Mouse (Mus musculus) mouse embryonic stem cell (cell line): ENCODE results near the gene Nabp2.

Source experiments
- in situ Hi-C, 2 experiments: fragments of 300-500 bp; cut with MboI; formaldehyde crosslinking; loops; 1 replicate in 1 of 2; 3 replicates in 1 of 2; pipeline ENCODE4 v1.14.3; 2019 to 2020; ENCODE audit warnings: low sequenced_read_pairs in 2 of 2, low pct_unique_long_range_greater_than_20kb in 1 of 2, mixed read lengths in 1 of 2; ENCODE audit not compliant: unreplicated experiment in 1 of 2

Gene Nabp2

DNA sequence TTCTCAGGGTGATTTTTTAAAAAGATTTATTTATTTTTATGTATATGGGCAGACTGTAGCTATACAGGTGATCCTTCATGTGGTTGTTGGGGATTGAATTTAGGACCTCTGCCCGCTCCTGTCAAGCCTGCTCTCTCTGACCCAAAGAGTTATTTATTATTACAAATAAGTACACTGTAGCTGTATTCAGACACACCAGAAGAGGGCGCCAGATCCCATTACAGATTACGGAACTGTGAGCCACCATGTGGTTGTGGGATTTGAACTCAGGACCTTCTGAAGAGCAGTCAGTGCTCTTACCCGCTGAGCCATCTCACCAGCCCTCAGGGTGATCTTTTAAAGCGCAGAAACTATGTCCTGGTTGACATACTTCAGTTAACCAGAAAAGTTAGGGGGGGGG, 39.1 kb downstream of the Nabp2 start:
- in situ Hi-C loops, result no loop called here

GRCm38 (mm10) chr10:128370601-128371000, 40.7 kb downstream of the Nabp2 start:
- in situ Hi-C loops, result no loop called here

- in situ Hi-C loops, result no loop called here
Observed at GRCm38 (mm10) chr10:128370021-128370420, 41.3 kb downstream of the Nabp2 start.

DNA sequence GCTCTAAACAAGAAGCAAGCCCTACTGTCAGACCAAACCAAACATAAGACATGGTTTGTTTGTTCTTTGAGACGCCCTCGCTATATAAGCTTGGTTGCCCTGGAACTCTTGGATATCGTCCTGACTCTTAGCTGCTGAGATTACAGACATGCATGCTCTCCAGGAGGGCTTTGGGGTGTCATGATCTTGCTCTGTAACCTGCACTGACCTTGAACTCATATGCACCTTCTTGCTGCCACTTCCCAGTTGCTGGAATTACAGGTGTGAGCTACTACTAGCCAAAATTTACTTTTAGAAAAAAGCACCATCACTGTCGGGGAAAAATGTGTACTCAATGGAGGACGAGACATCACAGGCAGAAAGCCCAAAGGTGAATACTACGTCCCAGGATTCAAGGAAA, 41.7 kb downstream of the Nabp2 start:
- in situ Hi-C loops, result no loop called here

GRCm38 (mm10) chr10:128369218-128369543, 42.1 kb downstream of the Nabp2 start:
- in situ Hi-C loops, result no loop called here

DNA sequence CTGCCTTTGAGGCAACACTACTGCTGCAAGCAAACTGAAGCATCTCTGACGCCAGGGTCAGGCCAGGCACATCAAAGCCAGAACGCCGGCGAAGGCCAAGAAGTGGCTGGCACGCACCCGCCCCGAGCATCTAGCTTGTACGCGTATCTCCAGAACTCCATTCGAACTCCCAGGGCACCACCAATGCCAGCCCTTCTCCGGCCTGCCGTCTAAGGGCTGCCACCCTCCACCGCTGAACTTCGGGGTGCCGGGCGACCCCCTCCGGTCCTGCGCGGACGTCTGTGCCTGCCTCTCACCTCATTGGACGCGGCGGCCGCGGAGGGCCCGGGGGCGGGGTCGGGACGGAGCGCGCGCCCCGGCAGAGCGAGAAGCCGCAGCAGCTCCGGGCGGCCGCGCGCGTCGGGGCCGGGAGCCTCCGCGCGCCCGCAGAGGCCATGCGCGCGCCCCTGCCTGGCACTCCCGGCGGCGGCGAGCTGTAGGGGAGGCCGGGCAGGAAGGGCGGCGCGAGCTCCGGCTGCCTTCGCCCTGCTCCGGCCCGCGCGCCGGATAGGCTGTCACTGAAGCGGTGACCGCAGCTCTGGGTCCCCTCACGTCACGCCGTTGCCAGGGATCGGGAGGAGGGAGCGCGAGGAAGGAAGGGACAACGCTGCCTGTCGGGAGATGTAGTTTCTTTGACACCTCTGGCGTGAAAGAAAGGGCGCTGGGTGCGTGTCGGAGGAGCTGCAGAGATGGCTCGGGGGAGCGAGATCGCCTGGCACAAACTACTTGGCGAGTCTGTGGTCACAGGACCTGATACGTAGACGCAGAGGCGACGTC, 42.7 kb downstream of the Nabp2 start, which contains the start of gene Coq10a:
Gene Coq10a, minus strand, starts transcription at position 596 of the 816 bp plus-strand sequence.
- in situ Hi-C loops, result no loop called here

- in situ Hi-C loops, result no loop called here
Observed at GRCm38 (mm10) chr10:128367899-128368401, 43.3 kb downstream of the Nabp2 start.

GRCm38 (mm10) chr10:128362568-128362967, 48.7 kb downstream of the Nabp2 start:
- in situ Hi-C loops, result no loop called here

DNA sequence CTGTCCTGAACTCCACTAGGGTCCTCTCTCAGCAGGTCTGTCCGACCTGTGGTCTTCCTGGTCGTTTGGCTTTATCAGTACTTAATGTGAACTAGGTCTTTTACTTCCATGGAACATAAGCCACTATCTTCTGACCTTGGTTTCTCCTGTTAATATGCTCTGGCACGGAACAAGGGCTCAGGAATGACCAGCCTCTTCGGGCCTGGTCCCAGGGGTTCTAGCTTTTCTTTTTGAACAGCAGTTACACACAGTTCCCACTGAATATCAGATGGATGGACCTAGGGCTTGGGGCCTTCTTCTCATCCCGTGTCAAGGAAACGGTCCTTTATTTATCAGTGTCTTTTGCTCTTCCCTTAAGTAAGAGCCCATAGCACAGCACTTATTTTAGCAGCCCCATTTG, 49.5 kb downstream of the Nabp2 start:
- in situ Hi-C loops, result no loop called here

- in situ Hi-C loops, result no loop called here
Observed at GRCm38 (mm10) chr10:128359226-128359625, 52.1 kb downstream of the Nabp2 start.

- in situ Hi-C loops, result no loop called here
Observed at GRCm38 (mm10) chr10:128358796-128359195, 52.5 kb downstream of the Nabp2 start.
